Mouse (Mus musculus): Measurements from ENCODE around the gene H2al1h. TPM values are rescaled to one million over a fixed set of nuclear protein-coding genes. Genes with fewer than 3 reads are reported as not detected.

H2al1h gene
- not detected in 2 replicates for polyA plus RNA-seq (2021; fragmentation: Nextera tagmentation)
- long read RNA-seq, experiment 1 = 0 reads
- long read RNA-seq, experiment 2 = 0 reads

GRCm38 (mm10) chrX:11321192-11321591 is at the start of gene H2al1h:
Gene H2al1h, plus strand, starts transcription at chrX:11321492.

GRCm38 (mm10) chrX:11298957-11299356 is 22.3 kb upstream of the H2al1h start, which contains the start of gene H2al1a:
Gene H2al1a, plus strand, starts transcription at chrX:11299257.

DNA sequence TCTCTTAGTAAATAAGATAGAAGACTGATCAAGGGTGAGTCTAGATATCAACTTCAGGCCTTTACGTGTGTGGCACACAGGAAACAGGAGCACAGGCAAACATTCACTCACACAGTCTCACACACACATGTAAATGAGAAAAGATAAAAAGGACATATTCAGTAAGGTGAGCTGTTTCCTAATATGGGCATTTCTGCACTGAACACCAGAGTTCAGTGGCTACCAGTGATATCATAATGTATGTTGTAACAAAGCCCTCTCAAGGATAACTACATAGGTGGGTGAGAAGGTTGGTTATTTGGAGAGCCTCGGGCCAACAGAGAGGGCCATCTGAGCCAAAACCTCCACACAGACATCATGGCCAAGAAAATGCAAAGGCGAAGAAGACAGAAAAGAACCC is 19.2 kb upstream of the H2al1h start, which contains the start of gene H2al1b:
H2al1b (plus strand) TSS at position 301 of the 400 bp plus-strand sequence.

GRCm38 (mm10) chrX:11305355-11305754 is 15.9 kb upstream of the H2al1h start, which contains the start of gene H2al1c:
Gene H2al1c, plus strand, starts transcription at chrX:11305655.

DNA sequence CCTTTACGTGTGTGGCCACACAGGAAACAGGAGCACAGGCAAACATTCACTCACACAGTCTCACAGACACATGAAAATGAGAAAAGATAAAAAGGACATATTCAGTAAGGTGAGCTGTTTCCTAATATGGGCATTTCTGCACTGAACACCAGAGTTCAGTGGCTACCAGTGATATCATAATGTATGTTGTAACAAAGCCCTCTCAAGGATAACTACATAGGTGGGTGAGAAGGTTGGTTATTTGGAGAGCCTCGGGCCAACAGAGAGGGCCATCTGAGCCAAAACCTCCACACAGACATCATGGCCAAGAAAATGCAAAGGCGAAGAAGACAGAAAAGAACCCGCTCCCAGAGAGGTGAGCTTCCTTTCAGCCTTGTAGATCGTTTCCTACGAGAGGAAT is 12.8 kb upstream of the H2al1h start, which contains the start of gene H2al1d:
H2al1d (plus strand) TSS at position 301 of the 400 bp plus-strand sequence.

DNA sequence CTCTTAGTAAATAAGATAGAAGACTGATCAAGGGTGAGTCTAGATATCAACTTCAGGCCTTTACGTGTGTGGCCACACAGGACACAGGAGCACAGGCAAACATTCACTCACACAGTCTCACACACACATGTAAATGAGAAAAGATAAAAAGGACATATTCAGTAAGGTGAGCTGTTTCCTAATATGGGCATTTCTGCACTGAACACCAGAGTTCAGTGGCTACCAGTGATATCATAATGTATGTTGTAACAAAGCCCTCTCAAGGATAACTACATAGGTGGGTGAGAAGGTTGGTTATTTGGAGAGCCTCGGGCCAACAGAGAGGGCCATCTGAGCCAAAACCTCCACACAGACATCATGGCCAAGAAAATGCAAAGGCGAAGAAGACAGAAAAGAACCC is 9.7 kb upstream of the H2al1h start, which contains the start of gene H2al1e:
H2al1e (plus strand) TSS at position 301 of the 400 bp plus-strand sequence.

GRCm38 (mm10) chrX:11314858-11315257 is 6.4 kb upstream of the H2al1h start, which contains the start of gene H2al1f:
Gene H2al1f, plus strand, starts transcription at chrX:11315158.

DNA sequence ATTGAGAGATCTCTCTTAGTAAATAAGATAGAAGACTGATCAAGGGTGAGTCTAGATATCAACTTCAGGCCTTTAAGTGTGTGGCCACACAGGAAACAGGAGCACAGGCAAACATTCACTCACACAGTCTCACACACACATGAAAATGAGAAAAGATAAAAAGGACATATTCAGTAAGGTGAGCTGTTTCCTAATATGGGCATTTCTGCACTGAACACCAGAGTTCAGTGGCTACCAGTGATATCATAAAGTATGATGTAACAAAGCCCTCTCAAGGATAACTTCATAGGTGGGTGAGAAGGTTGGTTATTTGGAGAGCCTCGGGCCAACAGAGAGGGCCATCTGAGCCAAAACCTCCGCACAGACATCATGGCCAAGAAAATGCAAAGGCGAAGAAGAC is 3.3 kb upstream of the H2al1h start, which contains the start of gene H2al1g:
H2al1g (plus strand) TSS at position 301 of the 400 bp plus-strand sequence.

GRCm38 (mm10) chrX:11324359-11324758 is 3.1 kb downstream of the H2al1h start, which contains the start of gene H2al1i:
Gene H2al1i, plus strand, starts transcription at chrX:11324659.

GRCm38 (mm10) chrX:11327522-11327921 is 6.2 kb downstream of the H2al1h start, which contains the start of gene H2al1j:
Gene H2al1j, plus strand, starts transcription at chrX:11327822.

Other genes starting within 250 kb of the H2al1h start
- not detected in 2 replicates for gene H2al1a, start 22.2 kb upstream of the H2al1h start, polyA plus RNA-seq (2021; fragmentation: Nextera tagmentation)
- gene H2al1b, start 19.1 kb upstream of the H2al1h start, polyA plus RNA-seq (2021; fragmentation: Nextera tagmentation) = not detected in 2 replicates
- not detected in 2 replicates for gene H2al1c, start 15.8 kb upstream of the H2al1h start, polyA plus RNA-seq (2021; fragmentation: Nextera tagmentation)
- gene H2al1d, start 12.7 kb upstream of the H2al1h start, polyA plus RNA-seq (2021; fragmentation: Nextera tagmentation) = not detected in 2 replicates
- gene H2al1e, start 9.6 kb upstream of the H2al1h start, polyA plus RNA-seq (2021; fragmentation: Nextera tagmentation) = not detected in 2 replicates
- gene H2al1f, start 6.3 kb upstream of the H2al1h start, polyA plus RNA-seq (2021; fragmentation: Nextera tagmentation) = not detected in 2 replicates
- gene H2al1g, start 3.2 kb upstream of the H2al1h start, polyA plus RNA-seq (2021; fragmentation: Nextera tagmentation) = not detected in 2 replicates
- not detected in 2 replicates for gene H2al1i, start 3.2 kb downstream of the H2al1h start, polyA plus RNA-seq (2021; fragmentation: Nextera tagmentation)
- gene H2al1j, start 6.3 kb downstream of the H2al1h start, polyA plus RNA-seq (2021; fragmentation: Nextera tagmentation) = not detected in 2 replicates